In genomic region chr1:155040939-155041371, GRCm38 (mm10) we compare ENCODE assay signal across 10 mouse cellular contexts. TPM values are rescaled to one million over a fixed set of nuclear protein-coding genes. Genes with fewer than 3 reads are reported as not detected.
DNase-seq lines count a peak whose midpoint lies in the region; ATAC-seq and TF ChIP-seq lines count a peak whose summit lies in the region.
"Had no signal": no experiment of that assay in that cellular context is flagged by ENCODE, and none has a peak within 500 bp of the region (broad histone marks: within the 10 kb centered on the region; RNA-seq: fewer than 3 reads in every experiment).

No protein-coding gene starts in this region.

- no peaks in the 10 kb centered on the region for H3K9me3 ChIP-seq in kidney, embryonic 16.5 days (ENCODE audit: low read length)
- H3K9me3 ChIP-seq in limb, embryonic 10.5 days (replicated peaks), result no peaks in the 10 kb centered on the region

- no peak for TF ChIP-seq POLR2A in cerebellum, adult 2 months (IDR thresholded peaks at IDR 0.05; ENCODE audit: borderline replicate concordance, insufficient read depth, low read length)

- no peak overlapping the region for H3K4me3 ChIP-seq in kidney, embryonic 16.5 days (ENCODE audit: low read length)
- H3K4me3 ChIP-seq in limb, embryonic 10.5 days, result no peak overlapping the region
- H3K4me3 ChIP-seq in cerebellum, adult 2 months (replicated peaks; ENCODE audit: insufficient read depth, low read depth, low read length), result no peak overlapping the region

- WGBS in kidney, embryonic 16.5 days, result 22% methylated on average over 1 of the region's 1 CpGs
- 72% methylated on average over 1 of the region's 1 CpGs for WGBS in limb, embryonic 10.5 days
- 88% methylated on average over 1 of the region's 1 CpGs for WGBS in cerebellum, adult 2 months

- no peaks in the 10 kb centered on the region for H3K27me3 ChIP-seq in kidney, embryonic 16.5 days (ENCODE audit: insufficient read depth, low read length)
- H3K27me3 ChIP-seq in limb, embryonic 10.5 days (ENCODE audit: low read depth, poor library complexity, severe bottlenecking), result no peaks in the 10 kb centered on the region
- no peaks in the 10 kb centered on the region for H3K27me3 ChIP-seq in cerebellum, adult 2 months (ENCODE audit: control insufficient read depth, insufficient read depth, low read length)

- no peak overlapping the region for H3K4me2 ChIP-seq in kidney, embryonic 16.5 days (replicated peaks; ENCODE audit: low read depth, low read length)

- peak; percentile 67 for DNase-seq in embryo, embryonic 11 days
- DNase-seq in embryo, embryonic 10 days (ENCODE audit: low spot score), result no peak
- DNase-seq in kidney, postnatal 36 days, result no peak
- peak; percentile 62 for DNase-seq in CD4-positive, CD25-positive, alpha-beta regulatory T cell, adult 2 months (ENCODE audit: low read depth, low spot score)
- DNase-seq in limb, embryonic 10.5 days (ENCODE audit: low spot score), result no peak
- DNase-seq in urinary bladder, adult 2 months (ENCODE audit: low spot score), result no peak
- no peak for DNase-seq in cerebellum, adult 2 months
- DNase-seq: cerebellum, postnatal 36 days; gastrocnemius, postnatal 36 days had no signal

- ATAC-seq in kidney, embryonic 16.5 days (ENCODE audit: low FRiP score, low TSS enrichment), result peak; percentile 89

- no peak overlapping the region for H3K9ac ChIP-seq in kidney, embryonic 16.5 days (replicated peaks; ENCODE audit: low read length)

- no peak for TF ChIP-seq CTCF in cerebellum, adult 2 months (IDR thresholded peaks at IDR 0.05; ENCODE audit: borderline replicate concordance, insufficient read depth, low read depth, low read length)

- no peaks in the 10 kb centered on the region for H3K36me3 ChIP-seq in kidney, embryonic 16.5 days (ENCODE audit: insufficient read depth, low read length)
- no peaks in the 10 kb centered on the region for H3K36me3 ChIP-seq in limb, embryonic 10.5 days

- peak overlapping the region; percentile 84 for H3K27ac ChIP-seq in kidney, embryonic 16.5 days (ENCODE audit: low read length)
- H3K27ac ChIP-seq in limb, embryonic 10.5 days, result peak overlapping the region; percentile 72
- H3K27ac ChIP-seq in cerebellum, adult 2 months (ENCODE audit: insufficient read depth, low read length), result no peak overlapping the region

- H3K4me1 ChIP-seq in kidney, embryonic 16.5 days (ENCODE audit: insufficient read depth, low read length), result peaks cover 34% of the 10 kb centered on the region
- H3K4me1 ChIP-seq in limb, embryonic 10.5 days, result peaks cover 19% of the 10 kb centered on the region
- peaks cover 13% of the 10 kb centered on the region; the same call in 1 of the 2 replicates for H3K4me1 ChIP-seq in cerebellum, adult 2 months (ENCODE audit: control insufficient read depth, insufficient read depth, low read length)

RNA-seq across cellular contexts. Expression of gene Ier5, which starts 58.5 kb away (rescaled TPM):
- 4.4 and 5.3 TPM in 2 replicates for polyA plus RNA-seq in kidney, embryonic 16.5 days (2015; fragmentation: Nextera tagmentation; extraction: Ambion mirVana)
- polyA plus RNA-seq in limb, embryonic 10.5 days (2016; fragmentation: Nextera tagmentation; extraction: Ambion mirVana), result 4.5 and 6.9 TPM in 2 replicates
- 29.7 and 40.7 TPM in 2 replicates for polyA plus RNA-seq in urinary bladder, adult 2 months (2012; rRNA removed)
- polyA plus RNA-seq in cerebellum, adult 2 months (2012; rRNA removed), result 13.0 and 13.7 TPM in 2 replicates

Comparison
In these comparisons a context has a peak if more than half of its experiments do, and no peak if none do; other contexts are left out.
1. DNase-seq: peak in embryo, embryonic 11 days (single experiment) and CD4-positive, CD25-positive, alpha-beta regulatory T cell, adult 2 months (single experiment); none in embryo, embryonic 10 days (single experiment), kidney, postnatal 36 days (0 of 2), limb, embryonic 10.5 days (single experiment), urinary bladder, adult 2 months (single experiment) and cerebellum, adult 2 months (0 of 2).